Mouse (Mus musculus) erythroblast, embryonic 14.5 days (primary cell): Measurements from ENCODE around the gene 2310034G01Rik.

Source experiments
- GATA1 ChIP-seq: IDR thresholded peaks from 2 replicates; pipeline ENCODE4 v1.6.1; 2012; ENCODE audit warnings: low read length, inconsistent platforms, mixed read lengths
- TAL1 ChIP-seq: IDR thresholded peaks from 3 replicates; pipeline ENCODE4 v1.6.1; 2012; ENCODE audit warnings: low read length, inconsistent platforms, mixed read lengths

- TF ChIP-seq GATA1 (no peak), TAL1 (no peak)
Measured at GRCm38 (mm10) chr19:46317546-46317885, 32.6 kb downstream of the 2310034G01Rik start.
